Mouse (Mus musculus) central nervous system, embryonic 11.5 days (tissue): Measurements from ENCODE around the gene Dennd4c. TPM values are rescaled to one million over a fixed set of nuclear protein-coding genes. Genes with fewer than 3 reads are reported as not detected.

Experiments
- polyA plus RNA-seq: library from polyadenylated mRNA; depleted of rRNA; stranded (reverse); fragments of >200 nt; gene quantifications from 2 replicates; pipeline ENCODE4 v1.2.3, GENCODE M21; 2012; rRNA removed

Gene Dennd4c
- polyA plus RNA-seq, result 6.7 and 10.1 TPM in 2 replicates

GRCm38 (mm10) chr4:86748336-86749291 is at the start of gene Dennd4c:
TSS of gene Dennd4c (plus strand) at chr4:86748555.

GRCm38 (mm10) chr4:86857113-86858069 is 109.0 kb downstream of the Dennd4c start, which contains the start of gene Rps6:
TSS of gene Rps6 (minus strand) at chr4:86857412.

GRCm38 (mm10) chr4:86874146-86874847 is 125.9 kb downstream of the Dennd4c start, which contains the start of gene Acer2:
TSS of gene Acer2 (plus strand) at chr4:86874396.

Other genes starting within 250 kb of the Dennd4c start
- gene Saxo1, start 190.2 kb upstream of the Dennd4c start, polyA plus RNA-seq, result 0.04 TPM in 1 of 2 replicates, not detected in the other
- 67.1 and 106 TPM in 2 replicates for gene Rraga, start 172.9 kb upstream of the Dennd4c start, polyA plus RNA-seq
- 19.3 and 30.6 TPM in 2 replicates for gene Haus6, start 136.5 kb upstream of the Dennd4c start, polyA plus RNA-seq
- gene Plin2, start 78.5 kb upstream of the Dennd4c start, polyA plus RNA-seq, result 72.6 and 82.4 TPM in 2 replicates
- gene Rps6, start 108.9 kb downstream of the Dennd4c start, polyA plus RNA-seq, result 2,420 and 2,581 TPM in 2 replicates
- 5.1 and 9.0 TPM in 2 replicates for gene Acer2, start 125.8 kb downstream of the Dennd4c start, polyA plus RNA-seq